Mouse (Mus musculus) cortical plate, adult 2 months (tissue): ENCODE results near the gene Adamts6.

Experiments used
- CTCF ChIP-seq: fragments of 200-500 bp; IDR thresholded peaks from 2 replicates; pipeline ENCODE4 v1.5.1; 2011; ENCODE audit warnings: mild to moderate bottlenecking, control low read depth, low read length; ENCODE audit not compliant: insufficient read depth; ENCODE audit errors: extremely low read depth
- POLR2A ChIP-seq: fragments of 200-500 bp; IDR thresholded peaks from 2 replicates; pipeline ENCODE4 v1.6.1; 2011; ENCODE audit warnings: mild to moderate bottlenecking, low read length, control low read depth; ENCODE audit not compliant: insufficient read depth; ENCODE audit errors: extremely low read depth

GRCm38 (mm10) chr13:104517638-104518311, 230.1 kb downstream of the Adamts6 start:
- TF ChIP-seq CTCF, result no peak
- no peak for TF ChIP-seq POLR2A
